Mouse (Mus musculus): ENCODE data around the gene Ggta1. TPM values are rescaled to one million over a fixed set of nuclear protein-coding genes. Genes with fewer than 3 reads are reported as not detected.
A peak's percentile ranks its signal among the peaks of the same experiment; 100 is the strongest.

Ggta1 gene
- total RNA-seq, 1 experiment: 36.5 TPM

GRCm38 (mm10) chr2:35407878-35408277 lies 55.2 kb downstream of the Ggta1 start:
- in situ Hi-C loops (cut with MboI; ENCODE audit: low sequenced_read_pairs in 2 of 2, unreplicated experiment in 2 of 2): no loop called here
- Histone ChIP-seq H3K4me3 (ENCODE audit: insufficient read depth in 1 of 2, low read depth in 1 of 2, low read length in 2 of 2, poor library complexity in 1 of 2, severe bottlenecking in 1 of 2) (no peak overlapping the region), H3K9ac (ENCODE audit: insufficient read depth, low read depth, low read length, poor library complexity, severe bottlenecking) (no peak overlapping the region), H3K4me1 (ENCODE audit: control insufficient read depth in 2 of 2, insufficient read depth in 2 of 2, low read length in 2 of 2, poor library complexity in 1 of 2) (no peaks in the 10 kb centered on the region), H3K9me3 (ENCODE audit: control insufficient read depth, insufficient read depth, low read depth, low read length) (no peaks in the 10 kb centered on the region), H3K27ac (ENCODE audit: insufficient read depth, low read depth, low read length, poor library complexity, severe bottlenecking) (no peak overlapping the region), H3K36me3 (ENCODE audit: control insufficient read depth, insufficient read depth, low read length, poor library complexity, severe bottlenecking) (peaks cover 16% of the 10 kb centered on the region)
- no peak for DNase-seq (ENCODE audit: low read depth, low spot score)
- TF ChIP-seq CHD2 (IDR thresholded peaks at IDR 0.05; ENCODE audit: low read depth, low read length) (no peak), MAFK (IDR thresholded peaks at IDR 0.05; ENCODE audit: insufficient read depth, low read depth, low read length) (no peak), HCFC1 (IDR thresholded peaks at IDR 0.05; ENCODE audit: borderline replicate concordance, insufficient read depth, low read length) (no peak), ZC3H11A (IDR thresholded peaks at IDR 0.05; ENCODE audit: borderline replicate concordance, low read depth, low read length) (no peak), ZNF384 (IDR thresholded peaks at IDR 0.05; ENCODE audit: low read depth, low read length) (no peak)

DNA sequence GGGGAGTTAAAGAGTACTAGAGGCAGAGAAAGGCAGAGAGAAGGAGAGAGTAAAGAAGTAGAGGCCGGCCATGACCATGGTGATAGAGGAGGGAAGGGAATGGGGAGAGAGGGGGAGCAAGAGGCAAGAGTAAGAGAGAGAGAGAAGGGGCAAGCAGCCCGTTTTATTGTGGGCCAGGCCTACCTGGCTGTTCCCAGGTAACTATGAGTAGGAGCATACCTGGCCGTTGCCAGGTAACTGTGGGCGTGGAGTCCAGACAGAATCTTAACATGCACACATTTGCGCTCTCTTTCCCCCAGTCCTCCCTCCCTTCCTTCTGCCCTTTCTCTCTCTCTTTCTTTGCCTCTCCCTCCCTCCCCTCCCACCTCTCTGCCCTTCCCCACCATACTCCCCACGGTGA lies 55.8 kb downstream of the Ggta1 start:
- no peaks in the 10 kb centered on the region for H3K4me1 ChIP-seq (ENCODE audit: control insufficient read depth in 2 of 2, insufficient read depth in 2 of 2, low read length in 2 of 2, poor library complexity in 1 of 2)
- TF ChIP-seq HCFC1 (IDR thresholded peaks at IDR 0.05; ENCODE audit: borderline replicate concordance, insufficient read depth, low read length): no peak
- no peak overlapping the region for H3K4me3 ChIP-seq (ENCODE audit: insufficient read depth in 1 of 2, low read depth in 1 of 2, low read length in 2 of 2, poor library complexity in 1 of 2, severe bottlenecking in 1 of 2)
- no peak overlapping the region for H3K9ac ChIP-seq (ENCODE audit: insufficient read depth, low read depth, low read length, poor library complexity, severe bottlenecking)
- H3K36me3 ChIP-seq (ENCODE audit: control insufficient read depth, insufficient read depth, low read length, poor library complexity, severe bottlenecking): peaks cover 21% of the 10 kb centered on the region
- H3K27ac ChIP-seq (ENCODE audit: insufficient read depth, low read depth, low read length, poor library complexity, severe bottlenecking): no peak overlapping the region
- in situ Hi-C loops (cut with MboI; ENCODE audit: low sequenced_read_pairs in 2 of 2, unreplicated experiment in 2 of 2): no loop called here
- no peak for DNase-seq (ENCODE audit: low read depth, low spot score)
- no peaks in the 10 kb centered on the region for H3K9me3 ChIP-seq (ENCODE audit: control insufficient read depth, insufficient read depth, low read depth, low read length)

DNA sequence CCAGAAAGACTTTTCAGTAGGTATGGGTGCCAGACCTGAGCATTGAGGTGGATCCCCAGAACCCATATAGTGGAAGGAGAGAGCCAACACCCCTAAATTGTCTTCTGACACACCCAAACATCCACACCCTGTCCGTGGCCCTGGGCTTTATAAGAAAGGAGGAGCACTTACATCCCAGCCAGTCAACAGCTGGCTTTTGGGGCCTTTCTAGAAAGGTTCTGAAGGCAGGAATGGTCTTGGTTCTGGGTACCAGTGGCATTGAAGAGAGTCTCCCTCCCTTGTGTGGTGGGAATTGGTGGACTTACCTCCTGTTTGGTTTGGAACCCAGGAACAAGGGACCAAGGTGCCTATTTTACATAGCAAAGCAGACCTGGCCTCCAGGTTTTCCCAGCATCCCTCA lies 56.4 kb downstream of the Ggta1 start:
- no peak for TF ChIP-seq ZC3H11A (IDR thresholded peaks at IDR 0.05; ENCODE audit: borderline replicate concordance, low read depth, low read length)
- no peak for TF ChIP-seq ZNF384 (IDR thresholded peaks at IDR 0.05; ENCODE audit: low read depth, low read length)
- TF ChIP-seq HCFC1 (IDR thresholded peaks at IDR 0.05; ENCODE audit: borderline replicate concordance, insufficient read depth, low read length): no peak
- TF ChIP-seq CHD2 (IDR thresholded peaks at IDR 0.05; ENCODE audit: low read depth, low read length): no peak
- TF ChIP-seq MAFK (IDR thresholded peaks at IDR 0.05; ENCODE audit: insufficient read depth, low read depth, low read length): no peak
- Histone ChIP-seq H3K9me3 (ENCODE audit: control insufficient read depth, insufficient read depth, low read depth, low read length) (no peaks in the 10 kb centered on the region), H3K4me1 (ENCODE audit: control insufficient read depth in 2 of 2, insufficient read depth in 2 of 2, low read length in 2 of 2, poor library complexity in 1 of 2) (no peaks in the 10 kb centered on the region), H3K4me3 (ENCODE audit: insufficient read depth in 1 of 2, low read depth in 1 of 2, low read length in 2 of 2, poor library complexity in 1 of 2, severe bottlenecking in 1 of 2) (no peak overlapping the region), H3K27ac (ENCODE audit: insufficient read depth, low read depth, low read length, poor library complexity, severe bottlenecking) (no peak overlapping the region), H3K36me3 (ENCODE audit: control insufficient read depth, insufficient read depth, low read length, poor library complexity, severe bottlenecking) (peaks cover 23% of the 10 kb centered on the region), H3K9ac (ENCODE audit: insufficient read depth, low read depth, low read length, poor library complexity, severe bottlenecking) (no peak overlapping the region)
- no peak for DNase-seq (ENCODE audit: low read depth, low spot score)
- in situ Hi-C loops (cut with MboI; ENCODE audit: low sequenced_read_pairs in 2 of 2, unreplicated experiment in 2 of 2): no loop called here

DNA sequence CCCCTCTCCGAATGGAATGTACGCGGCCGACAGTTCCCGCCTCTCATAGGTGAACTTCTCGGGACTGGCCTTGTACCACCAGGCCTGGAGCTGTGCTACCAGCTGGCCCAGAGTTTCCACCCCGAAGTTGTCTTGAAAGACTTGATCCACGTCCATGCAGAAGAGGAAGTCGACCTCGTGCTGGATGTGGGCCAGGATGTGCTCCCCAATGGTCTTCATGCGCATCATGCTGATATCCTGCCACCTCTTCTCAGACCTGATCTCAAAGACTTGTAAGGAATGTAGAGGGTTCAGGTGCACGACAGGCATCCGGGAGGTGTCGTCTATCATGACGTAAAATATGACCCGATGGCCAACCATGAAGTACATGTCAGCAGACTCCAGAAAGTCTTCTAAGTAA lies 60.6 kb downstream of the Ggta1 start:
- Histone ChIP-seq H3K9me3 (ENCODE audit: control insufficient read depth, insufficient read depth, low read depth, low read length) (no peaks in the 10 kb centered on the region), H3K9ac (ENCODE audit: insufficient read depth, low read depth, low read length, poor library complexity, severe bottlenecking) (no peak overlapping the region), H3K4me3 (ENCODE audit: insufficient read depth in 1 of 2, low read depth in 1 of 2, low read length in 2 of 2, poor library complexity in 1 of 2, severe bottlenecking in 1 of 2) (no peak overlapping the region), H3K4me1 (ENCODE audit: control insufficient read depth in 2 of 2, insufficient read depth in 2 of 2, low read length in 2 of 2, poor library complexity in 1 of 2) (no peaks in the 10 kb centered on the region), H3K27ac (ENCODE audit: insufficient read depth, low read depth, low read length, poor library complexity, severe bottlenecking) (no peak overlapping the region), H3K36me3 (ENCODE audit: control insufficient read depth, insufficient read depth, low read length, poor library complexity, severe bottlenecking) (peaks cover 18% of the 10 kb centered on the region)
- in situ Hi-C loops (cut with MboI; ENCODE audit: low sequenced_read_pairs in 2 of 2, unreplicated experiment in 2 of 2): no loop called here
- TF ChIP-seq MAFK (IDR thresholded peaks at IDR 0.05; ENCODE audit: insufficient read depth, low read depth, low read length) (no peak), ZC3H11A (IDR thresholded peaks at IDR 0.05; ENCODE audit: borderline replicate concordance, low read depth, low read length) (no peak), ZNF384 (IDR thresholded peaks at IDR 0.05; ENCODE audit: low read depth, low read length) (no peak), HCFC1 (IDR thresholded peaks at IDR 0.05; ENCODE audit: borderline replicate concordance, insufficient read depth, low read length) (no peak), CHD2 (IDR thresholded peaks at IDR 0.05; ENCODE audit: low read depth, low read length) (no peak)
- no peak for DNase-seq (ENCODE audit: low read depth, low spot score)

- H3K27ac ChIP-seq (ENCODE audit: insufficient read depth, low read depth, low read length, poor library complexity, severe bottlenecking): no peak overlapping the region
These were observed 62.3 kb downstream of the Ggta1 start for GRCm38 (mm10) chr2:35400739-35401138.

More at GRCm38 (mm10) chr2:35400739-35401138, 62.3 kb downstream of the Ggta1 start:
- no peaks in the 10 kb centered on the region for H3K9me3 ChIP-seq (ENCODE audit: control insufficient read depth, insufficient read depth, low read depth, low read length)
- no peak overlapping the region for H3K4me3 ChIP-seq (ENCODE audit: insufficient read depth in 1 of 2, low read depth in 1 of 2, low read length in 2 of 2, poor library complexity in 1 of 2, severe bottlenecking in 1 of 2)
- H3K9ac ChIP-seq (ENCODE audit: insufficient read depth, low read depth, low read length, poor library complexity, severe bottlenecking): no peak overlapping the region
- peaks cover 10% of the 10 kb centered on the region for H3K36me3 ChIP-seq (ENCODE audit: control insufficient read depth, insufficient read depth, low read length, poor library complexity, severe bottlenecking)
- no peaks in the 10 kb centered on the region for H3K4me1 ChIP-seq (ENCODE audit: control insufficient read depth in 2 of 2, insufficient read depth in 2 of 2, low read length in 2 of 2, poor library complexity in 1 of 2)
- no peak for DNase-seq (ENCODE audit: low read depth, low spot score)
- TF ChIP-seq ZC3H11A (IDR thresholded peaks at IDR 0.05; ENCODE audit: borderline replicate concordance, low read depth, low read length): no peak
- no peak for TF ChIP-seq ZNF384 (IDR thresholded peaks at IDR 0.05; ENCODE audit: low read depth, low read length)
- peak; percentile 93 for TF ChIP-seq CHD2 (IDR thresholded peaks at IDR 0.05; ENCODE audit: low read depth, low read length)
- in situ Hi-C loops (cut with MboI; ENCODE audit: low sequenced_read_pairs in 2 of 2, unreplicated experiment in 2 of 2): no loop called here

Measured in ES-E14 (cell line).